Mouse (Mus musculus) hindbrain, embryonic 13.5 days (tissue): Measurements from ENCODE around the gene Pnkd. TPM values are rescaled to one million over a fixed set of nuclear protein-coding genes. Genes with fewer than 3 reads are reported as not detected.

Source experiments
- ATAC-seq: fragments of 200-750 bp; cut with Nextera tagmentation; 2 replicates; pipeline ENCODE4 v1.8.0; 2017; ENCODE audit warnings: moderate TSS enrichment; ENCODE audit not compliant: low FRiP score
- H3K27ac ChIP-seq: fragments of 300-500 bp; sonication (generic); 2 replicates; pipeline ENCODE4 v1.5.1; 2015; ENCODE audit warnings: inconsistent platforms, mild to moderate bottlenecking, moderate library complexity
- H3K27me3 ChIP-seq: fragments of 300-500 bp; sonication (generic); 2 replicates; pipeline ENCODE4 v1.6.1; 2015; ENCODE audit warnings: mild to moderate bottlenecking, inconsistent platforms
- H3K36me3 ChIP-seq: fragments of 300-500 bp; sonication (generic); 2 replicates; pipeline ENCODE4 v1.6.1; 2015; ENCODE audit warnings: mild to moderate bottlenecking, inconsistent platforms
- H3K4me1 ChIP-seq: fragments of 300-500 bp; sonication (generic); replicated peaks from 2 replicates; pipeline ENCODE4 v1.6.1; 2015; ENCODE audit warnings: inconsistent platforms
- H3K4me2 ChIP-seq: fragments of 300-500 bp; sonication (generic); 2 replicates; pipeline ENCODE4 v1.6.1; 2015; ENCODE audit warnings: inconsistent platforms, mild to moderate bottlenecking, moderate library complexity
- H3K4me3 ChIP-seq: fragments of 300-500 bp; sonication (generic); 2 replicates; pipeline ENCODE4 v1.5.1; 2015; ENCODE audit warnings: mild to moderate bottlenecking, inconsistent platforms
- H3K9ac ChIP-seq: fragments of 300-500 bp; sonication (generic); 2 replicates; pipeline ENCODE4 v1.6.1; 2015; ENCODE audit warnings: mild to moderate bottlenecking, inconsistent platforms
- H3K9me3 ChIP-seq: fragments of 300-500 bp; sonication (generic); 2 replicates; pipeline ENCODE4 v1.6.1; 2016; ENCODE audit warnings: inconsistent platforms
- WGBS: fragments of 180-500 bp; shearing (Covaris S2); methylation state at CpG from one replicate; pipeline ENCODE4 v1.1.7; 2015; 5-methylcytosine and 5-hydroxymethylcytosine counted together
- polyA plus RNA-seq: library from polyadenylated mRNA; unstranded; fragments of >200 nt; fragmentation: Nextera tagmentation; extraction: Ambion mirVana; gene quantifications from 2 replicates; pipeline ENCODE4 v1.2.1, GENCODE M21; 2015

Pnkd gene
- polyA plus RNA-seq, 1 experiment from 2014 or later = 98.2 TPM

- H3K27ac ChIP-seq = no peak overlapping the region
- H3K9ac ChIP-seq = no peak overlapping the region
- no peak overlapping the region for H3K4me3 ChIP-seq
- WGBS = 86% methylated on average over 8 of the region's 8 CpGs
- H3K27me3 ChIP-seq = no peaks in the 10 kb centered on the region
- no peak for ATAC-seq
- H3K4me2 ChIP-seq = no peak overlapping the region
- H3K36me3 ChIP-seq = peaks cover 60% of the 10 kb centered on the region
- H3K4me1 ChIP-seq = peaks cover 43% of the 10 kb centered on the region
- H3K9me3 ChIP-seq = no peaks in the 10 kb centered on the region
These were observed 8.7 kb downstream of the Pnkd start for GRCm38 (mm10) chr1:74293306-74293960.

GRCm38 (mm10) chr1:74294090-74294643, 9.4 kb downstream of the Pnkd start:
- no peak for ATAC-seq
- 97% methylated on average over 3 of the region's 3 CpGs for WGBS
- Histone ChIP-seq H3K4me3 (no peak overlapping the region), H3K4me1 (peaks cover 43% of the 10 kb centered on the region), H3K9me3 (no peaks in the 10 kb centered on the region), H3K27me3 (no peaks in the 10 kb centered on the region), H3K36me3 (peaks cover 56% of the 10 kb centered on the region), H3K4me2 (no peak overlapping the region), H3K9ac (no peak overlapping the region), H3K27ac (no peak overlapping the region)

- Histone ChIP-seq H3K36me3 (peaks cover 49% of the 10 kb centered on the region), H3K4me1 (peaks cover 37% of the 10 kb centered on the region), H3K4me3 (no peak overlapping the region), H3K9ac (peak overlapping the region; percentile 53; the same call in 1 of the 2 replicates), H3K9me3 (no peaks in the 10 kb centered on the region), H3K27me3 (no peaks in the 10 kb centered on the region), H3K4me2 (no peak overlapping the region), H3K27ac (peak overlapping the region; percentile 86)
- ATAC-seq = peak; percentile 4; the same call in 1 of the 2 replicates
- 95% methylated on average over 6 of the region's 6 CpGs for WGBS
These were observed 10.2 kb downstream of the Pnkd start for GRCm38 (mm10) chr1:74294733-74295455.

GRCm38 (mm10) chr1:74295456-74296171, 10.9 kb downstream of the Pnkd start:
- H3K4me3 ChIP-seq = no peak overlapping the region
- peak overlapping the region; percentile 53 for H3K9ac ChIP-seq
- H3K27ac ChIP-seq = peak overlapping the region; percentile 86
- 27% methylated on average over 9 of the region's 9 CpGs for WGBS
- peak; percentile 89 for ATAC-seq
- peaks cover 42% of the 10 kb centered on the region for H3K36me3 ChIP-seq
- H3K4me1 ChIP-seq = peaks cover 30% of the 10 kb centered on the region
- H3K27me3 ChIP-seq = no peaks in the 10 kb centered on the region
- H3K9me3 ChIP-seq = no peaks in the 10 kb centered on the region
- peak overlapping the region; percentile 16; the same call in 1 of the 2 replicates for H3K4me2 ChIP-seq

- 61% methylated on average over 6 of the region's 6 CpGs for WGBS
These were observed 11.7 kb downstream of the Pnkd start for GRCm38 (mm10) chr1:74296477-74296876.

GRCm38 (mm10) chr1:74297269-74297668, 12.5 kb downstream of the Pnkd start:
- 67% methylated on average over 3 of the region's 3 CpGs for WGBS

More at GRCm38 (mm10) chr1:74296477-74296876, 11.7 kb downstream of the Pnkd start:
- Histone ChIP-seq H3K4me3 (no peak overlapping the region), H3K9ac (peak overlapping the region; percentile 53; the same call in 1 of the 2 replicates), H3K4me1 (peaks cover 28% of the 10 kb centered on the region), H3K27ac (peak overlapping the region; percentile 86), H3K4me2 (0 out of 2 replicates have a peak overlapping the region, but pooled peaks have one; percentile 3), H3K9me3 (no peaks in the 10 kb centered on the region), H3K36me3 (peaks cover 34% of the 10 kb centered on the region), H3K27me3 (no peaks in the 10 kb centered on the region)
- no peak for ATAC-seq

GRCm38 (mm10) chr1:74298157-74298750, 13.5 kb downstream of the Pnkd start:
- peaks cover 10% of the 10 kb centered on the region for H3K27me3 ChIP-seq
- no peaks in the 10 kb centered on the region for H3K9me3 ChIP-seq
- H3K4me1 ChIP-seq = peaks cover 31% of the 10 kb centered on the region
- no peak overlapping the region for H3K4me3 ChIP-seq
- H3K36me3 ChIP-seq = peaks cover 16% of the 10 kb centered on the region
- ATAC-seq = no peak
- 91% methylated on average over 5 of the region's 5 CpGs for WGBS
- no peak overlapping the region for H3K27ac ChIP-seq
- H3K4me2 ChIP-seq = no peak overlapping the region
- peak overlapping the region; percentile 46 for H3K9ac ChIP-seq

More at GRCm38 (mm10) chr1:74297269-74297668, 12.5 kb downstream of the Pnkd start:
- Histone ChIP-seq H3K36me3 (peaks cover 26% of the 10 kb centered on the region), H3K9me3 (no peaks in the 10 kb centered on the region), H3K27me3 (peaks cover 2% of the 10 kb centered on the region; the same call in 1 of the 2 replicates), H3K27ac (no peak overlapping the region), H3K4me1 (peaks cover 28% of the 10 kb centered on the region), H3K4me2 (no peak overlapping the region), H3K9ac (peak overlapping the region; percentile 39; the same call in 1 of the 2 replicates), H3K4me3 (no peak overlapping the region)
- no peak for ATAC-seq

- Histone ChIP-seq H3K27ac (no peak overlapping the region), H3K36me3 (peaks cover 12% of the 10 kb centered on the region), H3K9me3 (no peaks in the 10 kb centered on the region), H3K4me2 (no peak overlapping the region), H3K4me1 (peaks cover 38% of the 10 kb centered on the region), H3K4me3 (no peak overlapping the region), H3K9ac (no peak overlapping the region), H3K27me3 (peaks cover 18% of the 10 kb centered on the region)
- 71% methylated on average over 5 of the region's 5 CpGs for WGBS
- no peak for ATAC-seq
These were observed 14.3 kb downstream of the Pnkd start for GRCm38 (mm10) chr1:74298996-74299395.

- Histone ChIP-seq H3K36me3 (peaks cover 8% of the 10 kb centered on the region), H3K9ac (no peak overlapping the region), H3K27ac (no peak overlapping the region), H3K4me3 (no peak overlapping the region), H3K9me3 (no peaks in the 10 kb centered on the region), H3K4me1 (peaks cover 33% of the 10 kb centered on the region), H3K4me2 (no peak overlapping the region), H3K27me3 (peaks cover 27% of the 10 kb centered on the region)
- 83% methylated on average over 6 of the region's 6 CpGs for WGBS
- no peak for ATAC-seq
These were observed 15.8 kb downstream of the Pnkd start for GRCm38 (mm10) chr1:74300347-74301110.

GRCm38 (mm10) chr1:74302229-74302628, 17.5 kb downstream of the Pnkd start:
- Histone ChIP-seq H3K27me3 (peaks cover 27% of the 10 kb centered on the region), H3K9ac (no peak overlapping the region), H3K9me3 (no peaks in the 10 kb centered on the region), H3K4me3 (no peak overlapping the region), H3K36me3 (peaks cover 3% of the 10 kb centered on the region), H3K4me2 (no peak overlapping the region), H3K27ac (no peak overlapping the region), H3K4me1 (peaks cover 17% of the 10 kb centered on the region)
- no peak for ATAC-seq
- 91% methylated on average over 7 of the region's 7 CpGs for WGBS

- peaks cover 27% of the 10 kb centered on the region for H3K27me3 ChIP-seq
- H3K4me3 ChIP-seq = no peak overlapping the region
- no peak overlapping the region for H3K9ac ChIP-seq
- no peak for ATAC-seq
- H3K27ac ChIP-seq = no peak overlapping the region
- H3K9me3 ChIP-seq = no peaks in the 10 kb centered on the region
- H3K36me3 ChIP-seq = no peaks in the 10 kb centered on the region
- peaks cover 16% of the 10 kb centered on the region for H3K4me1 ChIP-seq
- WGBS = 95% methylated on average over 2 of the region's 2 CpGs
- H3K4me2 ChIP-seq = no peak overlapping the region
These were observed 18.1 kb downstream of the Pnkd start for GRCm38 (mm10) chr1:74302835-74303234.
